In the genomic region with DNA sequence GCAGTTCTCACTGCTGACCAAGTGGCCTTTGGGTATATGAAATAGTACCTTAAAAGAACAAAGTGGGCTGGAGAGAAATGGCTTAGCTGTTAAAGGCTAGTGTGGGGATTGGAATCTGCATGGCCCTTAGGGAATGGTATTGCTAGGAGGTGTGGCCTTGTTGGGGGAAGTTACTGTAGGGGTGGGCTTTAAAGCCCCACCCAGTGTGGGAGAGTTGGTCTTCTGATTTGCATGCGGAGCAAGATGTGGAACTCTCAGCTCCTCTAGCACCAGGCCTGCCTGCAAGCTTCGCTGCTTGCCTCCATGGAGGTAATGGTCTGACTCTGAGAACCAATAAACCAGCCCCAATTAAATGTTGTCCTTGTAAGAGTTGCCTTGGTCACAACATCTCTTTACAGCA, we compare ENCODE assay signal across 26 mouse cellular contexts. TPM values are rescaled to one million over a fixed set of nuclear protein-coding genes. Genes with fewer than 3 reads are reported as not detected.
DNase-seq lines count a peak whose midpoint lies in the region; TF ChIP-seq lines count a peak whose summit lies in the region.
"Had no signal": no experiment of that assay in that cellular context is flagged by ENCODE, and none has a peak within 500 bp of the region (broad histone marks: within the 10 kb centered on the region; RNA-seq: fewer than 3 reads in every experiment).

No protein-coding gene starts in this region.

- TF ChIP-seq POLR2A in CH12.LX (IDR thresholded peaks at IDR 0.05; ENCODE audit: low read depth, low read length): no peak

- H3K27me3 ChIP-seq in CH12.LX (replicated peaks): no peaks in the 10 kb centered on the region
- no peaks in the 10 kb centered on the region for H3K27me3 ChIP-seq in splenic B cell, adult 2 months (ENCODE audit: control insufficient read depth, insufficient read depth, low read length, poor library complexity, severe bottlenecking)
- H3K27me3 ChIP-seq: embryonic facial prominence, embryonic 12.5 days; forebrain, embryonic 15.5 days; heart, embryonic 12.5 days; Patski had no signal

- no peak; the same call in 1 of the 2 replicates for TF ChIP-seq RAD21 in CH12.LX (IDR thresholded peaks at IDR 0.05; ENCODE audit: low read depth, low read length)

- peak; percentile 37 to 47 for DNase-seq in spleen, adult 18-20 months
- DNase-seq in spleen, postnatal 4 days (ENCODE audit: low spot score in 2 of 2): no peak
- DNase-seq in CH12.LX (ENCODE audit: extremely low read depth): peak; percentile 85
- DNase-seq in forelimb bud, embryonic 11.5 days (ENCODE audit: low read depth, low spot score): peak; percentile 8
- DNase-seq in splenic B cell, adult 2 months (ENCODE audit: low read depth, low spot score): peak; percentile 67
- no peak for DNase-seq in adrenal gland, postnatal 36 days
- DNase-seq in embryo, embryonic 9.5 days (ENCODE audit: extremely low spot score): no peak
- DNase-seq: adrenal gland, adult 8-10 months; cerebellum, adult 11 months; cerebellum, adult 8-10 months; cerebellum, postnatal 14 days; embryo, embryonic 11 days; gastrocnemius, postnatal 10 days had no signal

- H3K36me3 ChIP-seq in CH12.LX (replicated peaks in 1 of 2; ENCODE audit: control insufficient read depth in 1 of 2, insufficient read depth in 1 of 2, low read length in 1 of 2): peaks cover 44 to 80% of the 10 kb centered on the region in 2 experiments
- H3K36me3 ChIP-seq in splenic B cell, adult 2 months (ENCODE audit: control insufficient read depth, insufficient read depth, low read length, poor library complexity, severe bottlenecking): peaks cover 13% of the 10 kb centered on the region

- H3K4me2 ChIP-seq in CH12.LX (ENCODE audit: insufficient read depth, low read depth, poor library complexity, severe bottlenecking): no peak overlapping the region
- H3K4me2 ChIP-seq: embryonic facial prominence, embryonic 12.5 days; forebrain, embryonic 15.5 days; heart, embryonic 12.5 days; hindbrain, embryonic 14.5 days had no signal

- no peak for TF ChIP-seq EP300 in CH12.LX (IDR thresholded peaks at IDR 0.05; ENCODE audit: low read length)

- no peak for TF ChIP-seq CTCF in CH12.LX (conservative IDR thresholded peaks at IDR 0.05 in 1 of 2, IDR thresholded peaks at IDR 0.05 in 1 of 2; ENCODE audit: low read depth in 2 of 2, low read length in 2 of 2)

- H3K79me2 ChIP-seq in CH12.LX (replicated peaks; ENCODE audit: control insufficient read depth, extremely low read depth, insufficient read depth, poor library complexity, severe bottlenecking): no peaks in the 10 kb centered on the region

- H3K9ac ChIP-seq in CH12.LX (ENCODE audit: insufficient read depth, low read depth): no peak overlapping the region
- H3K9ac ChIP-seq: embryonic facial prominence, embryonic 12.5 days; forebrain, embryonic 15.5 days; heart, embryonic 12.5 days; hindbrain, embryonic 14.5 days had no signal

- H3K27ac ChIP-seq in CH12.LX (ENCODE audit: insufficient read depth, low read depth): 0 out of 2 replicates have a peak overlapping the region, but pooled peaks have one; percentile 14
- H3K27ac ChIP-seq: embryonic facial prominence, embryonic 12.5 days; forebrain, embryonic 15.5 days; hindbrain, embryonic 10.5 days; hindbrain, embryonic 14.5 days had no signal

- in situ Hi-C loops in CH12.LX (cut with MboI; ENCODE audit: low pct_ligation_motif_present, low pct_unique_long_range_greater_than_20kb, low sequenced_read_pairs): no loop called here

- no peak overlapping the region for H3K4me3 ChIP-seq in CH12.LX (replicated peaks in 1 of 3; ENCODE audit: low read depth in 2 of 3, low read length in 2 of 3, poor library complexity in 1 of 3)
- H3K4me3 ChIP-seq: embryonic facial prominence, embryonic 12.5 days; forebrain, embryonic 15.5 days; heart, embryonic 12.5 days; hindbrain, embryonic 10.5 days had no signal

- dilution Hi-C loops in CH12.LX (cut with MboI; ENCODE audit: extremely low pct_ligation_motif_present, extremely low pct_unique_long_range_greater_than_20kb, low sequenced_read_pairs): no loop called here

- H3K9me3 ChIP-seq in CH12.LX (replicated peaks; ENCODE audit: low read length): no peaks in the 10 kb centered on the region
- H3K9me3 ChIP-seq: embryonic facial prominence, embryonic 12.5 days; forebrain, embryonic 15.5 days; heart, embryonic 12.5 days; hindbrain, embryonic 10.5 days had no signal

- H3K4me1 ChIP-seq in CH12.LX (ENCODE audit: control insufficient read depth in 1 of 2, insufficient read depth in 2 of 2): peaks cover 5 to 41% of the 10 kb centered on the region in 2 experiments; a peak in 3 of 4 replicates
- H3K4me1 ChIP-seq: embryonic facial prominence, embryonic 12.5 days; forebrain, embryonic 15.5 days; heart, embryonic 12.5 days; hindbrain, embryonic 10.5 days had no signal

TF ChIP-seq in CH12.LX, 34 proteins besides CTCF, POLR2A, EP300 and RAD21:
- TF ChIP-seq MAX (IDR thresholded peaks at IDR 0.05; ENCODE audit: low read length) (no peak), KAT2A (IDR thresholded peaks at IDR 0.05; ENCODE audit: insufficient replicate concordance, low read length) (0 out of 2 replicates have a peak, but pooled peaks have one; percentile 18), ETS1 (conservative IDR thresholded peaks at IDR 0.05; ENCODE audit: low read depth, low read length) (no peak)

RNA-seq across cellular contexts. Expression of gene Yipf1, which starts 6.9 kb away (rescaled TPM):
- total RNA-seq in CH12.LX (2012; rRNA removed): 47.2 and 49.4 TPM in 2 replicates
- 60.5 and 61.0 TPM in 2 replicates for total RNA-seq in CH12.LX (2014; rRNA removed)
- polyA plus RNA-seq in CH12.LX (2012; ENCODE audit: insufficient read length, low read depth): 47.2 and 52.8 TPM in 2 replicates
- total RNA-seq in adrenal gland, postnatal 36 days (2021): 10 to 100 TPM; 56.4 to 90.9 TPM

RNA-seq across cellular contexts. Expression of gene Dio1, which starts 14.1 kb away (rescaled TPM):
- total RNA-seq in CH12.LX (2012; rRNA removed) (0.25 and 0.38 TPM in 2 replicates), CH12.LX (2014; rRNA removed) (1.3 and 1.7 TPM in 2 replicates)
- 0.23 and 0.67 TPM in 2 replicates for polyA plus RNA-seq in CH12.LX (2012; ENCODE audit: insufficient read length, low read depth)
- not detected for total RNA-seq in adrenal gland, postnatal 36 days (2021)
- total RNA-seq: adrenal gland, adult 8-10 months; common myeloid progenitor, adult 5-6 weeks; heart, adult 8-10 months; heart, postnatal 25 days had no signal
- polyA plus RNA-seq: brain, embryonic 14.5 days; C2C12; embryonic facial prominence, embryonic 12.5 days; forebrain, embryonic 11.5 days; forebrain, embryonic 15.5 days; frontal cortex, adult 2 months; heart, embryonic 12.5 days; hindbrain, embryonic 10.5 days; hindbrain, embryonic 14.5 days; Patski had no signal

RNA-seq across cellular contexts. Expression of gene Ndc1, which starts 46.5 kb away (rescaled TPM):
- total RNA-seq in CH12.LX (2012; rRNA removed): 48.1 and 49.1 TPM in 2 replicates
- total RNA-seq in CH12.LX (2014; rRNA removed): 86.5 and 92.8 TPM in 2 replicates
- polyA plus RNA-seq in CH12.LX (2012; ENCODE audit: insufficient read length, low read depth): 69.6 and 71.3 TPM in 2 replicates
- 10 to 100 TPM in 1 of 2 experiments, 1 to 10 TPM in 1; 9.5 to 12.4 TPM for total RNA-seq in adrenal gland, postnatal 36 days (2021)

Comparison
In these comparisons a context has a peak if more than half of its experiments do, and no peak if none do; other contexts are left out.
1. DNase-seq: peak in spleen, adult 18-20 months (2 of 2), CH12.LX (single experiment), forelimb bud, embryonic 11.5 days (single experiment) and splenic B cell, adult 2 months (single experiment); none in spleen, postnatal 4 days (0 of 2), adrenal gland, postnatal 36 days (0 of 2) and embryo, embryonic 9.5 days (single experiment).